Mouse (Mus musculus) brain, embryonic 14.5 days (tissue): Measurements from ENCODE around the gene Prkcz.

ENCODE experiments used
- CTCF ChIP-seq: fragments of 200-500 bp; IDR thresholded peaks from 2 replicates; pipeline ENCODE4 v1.5.1; 2012; ENCODE audit warnings: inconsistent platforms, mild to moderate bottlenecking, moderate library complexity, borderline replicate concordance; ENCODE audit not compliant: insufficient read depth, insufficient read length; ENCODE audit errors: extremely low read depth
- POLR2A ChIP-seq: fragments of 200-500 bp; IDR thresholded peaks from 2 replicates; pipeline ENCODE4 v1.6.1; 2012; ENCODE audit warnings: mild to moderate bottlenecking, inconsistent platforms, borderline replicate concordance; ENCODE audit not compliant: poor library complexity, insufficient read depth, insufficient read length, severe bottlenecking; ENCODE audit errors: extremely low read depth

- TF ChIP-seq CTCF (no peak), POLR2A (no peak)
Observed at GRCm38 (mm10) chr4:155290045-155290444, 71.1 kb downstream of the Prkcz start.
